Mouse (Mus musculus): ENCODE results near the gene Ercc6. TPM values are rescaled to one million over a fixed set of nuclear protein-coding genes. Genes with fewer than 3 reads are reported as not detected.

The Ercc6 gene
- polyA plus RNA-seq, 1 experiment from 2014 or later = 26.3 TPM

DNA sequence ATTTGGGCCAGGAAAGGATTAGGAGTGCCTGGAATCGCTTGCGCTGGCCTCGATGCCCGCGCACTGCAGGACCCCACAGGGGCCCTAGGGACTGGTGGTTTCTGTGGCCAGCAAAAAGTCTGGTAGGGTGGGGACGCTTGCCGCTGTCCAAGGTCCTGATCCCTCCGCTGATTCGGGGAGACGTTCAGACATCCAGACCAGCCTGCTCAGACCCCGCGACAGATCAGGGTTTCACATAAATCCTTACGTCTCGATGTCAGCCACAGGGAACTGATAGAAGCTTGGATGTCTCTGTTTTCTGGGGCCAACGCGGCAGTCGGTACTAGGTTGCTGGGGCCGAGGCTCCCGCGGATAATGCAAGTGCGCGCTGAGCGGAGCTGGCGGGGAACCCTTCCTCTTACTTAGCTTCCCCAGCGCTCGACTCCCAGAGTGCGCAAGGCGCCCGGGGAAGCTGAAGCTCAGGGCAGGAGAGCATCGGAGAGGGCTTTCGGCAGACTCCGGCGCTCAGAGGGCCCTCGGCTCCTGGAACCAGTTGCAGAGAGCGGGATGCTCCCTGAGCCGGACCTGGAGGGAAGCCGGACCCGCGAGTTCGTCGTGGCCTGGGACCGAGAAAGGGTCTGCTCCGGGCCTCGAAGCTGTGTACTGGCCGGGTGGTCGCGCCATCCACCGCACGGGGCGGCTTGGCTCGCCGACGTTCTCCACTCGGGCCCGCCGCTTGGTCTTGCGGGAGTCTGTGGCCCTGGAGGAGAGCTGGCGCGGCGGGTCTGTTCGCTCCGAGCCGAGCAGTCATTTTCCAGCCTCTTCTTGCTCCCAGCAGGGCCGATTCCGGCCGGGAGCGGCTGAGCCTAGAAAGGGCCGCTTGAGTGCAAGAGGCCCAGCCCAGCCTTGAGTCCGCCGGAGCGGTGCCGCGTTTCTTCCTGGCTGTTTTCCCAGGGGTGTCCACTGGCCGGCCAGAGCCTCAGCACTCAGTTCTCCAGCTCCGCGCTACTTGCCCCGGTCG is 84.2 kb downstream of the Ercc6 start:
- H3K27ac ChIP-seq (replicated peaks; ENCODE audit: low read depth, low read length) = no peak overlapping the region
- H3K9me3 ChIP-seq (replicated peaks; ENCODE audit: control insufficient read depth, low read length) = no peaks in the 10 kb centered on the region
- H3K4me2 ChIP-seq (ENCODE audit: low read depth, low read length) = peak overlapping the region; percentile 16
- no peak overlapping the region for H3K9ac ChIP-seq (replicated peaks; ENCODE audit: low read length)
- ATAC-seq (replicated peaks; ENCODE audit: insufficient number of reproducible peaks, low FRiP score, low TSS enrichment, low read depth) = peak; percentile 58; the same call in 1 of the 2 replicates
- WGBS = under 1% methylated on average over 77 of the region's 78 CpGs
- DNase-seq (ENCODE audit: low spot score) = peak; percentile 91
- peaks cover 6% of the 10 kb centered on the region; the same call in 1 of the 2 replicates for H3K4me1 ChIP-seq (ENCODE audit: control insufficient read depth, insufficient read depth, low read length)
- peaks cover 58% of the 10 kb centered on the region for H3K27me3 ChIP-seq (ENCODE audit: control insufficient read depth, insufficient read depth, low read length)
- peak overlapping the region; percentile 9 for H3K4me3 ChIP-seq (ENCODE audit: low read depth, low read length)
- no peaks in the 10 kb centered on the region for H3K36me3 ChIP-seq (replicated peaks; ENCODE audit: control insufficient read depth, insufficient read depth, low read depth, low read length)

DNA sequence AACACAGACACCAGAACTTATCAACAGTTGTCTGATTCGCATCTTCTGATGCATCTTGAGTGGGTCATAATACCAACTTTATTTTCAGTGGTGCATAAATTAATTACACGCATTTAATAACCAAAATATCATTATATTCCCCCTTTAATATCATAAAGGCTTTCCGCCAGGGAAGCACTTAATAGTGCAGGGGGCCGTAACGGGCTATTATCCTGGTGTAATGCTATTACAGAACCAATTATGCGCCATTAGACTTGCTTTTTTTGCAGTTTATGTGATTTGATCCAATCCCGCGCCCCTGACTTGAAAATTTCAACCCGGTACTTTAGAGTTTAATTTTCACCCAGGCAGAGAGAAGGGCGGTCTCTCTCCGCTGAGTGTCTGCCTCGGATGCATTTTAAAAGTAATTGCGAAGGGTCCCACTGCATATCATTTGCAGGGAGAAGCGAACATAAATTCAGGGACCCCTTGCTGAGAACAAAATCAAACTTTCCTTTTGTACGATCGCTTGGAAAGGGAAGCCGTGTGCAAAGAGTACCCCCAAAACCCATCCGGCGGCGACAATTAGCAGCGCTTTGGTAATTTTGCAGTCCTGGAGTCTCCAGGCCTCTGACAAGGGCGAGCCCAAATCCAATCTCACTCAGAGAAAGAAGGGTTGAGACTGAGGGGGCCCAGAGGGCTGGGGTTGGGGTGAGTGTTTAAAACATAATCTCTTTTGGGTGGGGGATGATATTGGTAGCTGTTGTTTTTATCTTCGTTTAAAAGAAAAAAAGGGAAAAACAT is 85.3 kb downstream of the Ercc6 start:
- no peak for DNase-seq (ENCODE audit: low spot score)
- H3K4me2 ChIP-seq (ENCODE audit: low read depth, low read length) = no peak overlapping the region

GRCm38 (mm10) chr14:32599290-32600041 is 86.1 kb downstream of the Ercc6 start, which contains the start of gene Prrxl1:
Gene Prrxl1 (plus strand): TSS chr14:32599407.
- under 1% methylated on average over 53 of the region's 53 CpGs for WGBS
- H3K27me3 ChIP-seq (ENCODE audit: control insufficient read depth, insufficient read depth, low read length) = peaks cover 61% of the 10 kb centered on the region
- peak within 1 kb of the TSS; percentile 11 for H3K4me3 ChIP-seq (ENCODE audit: low read depth, low read length)
- H3K9me3 ChIP-seq (replicated peaks; ENCODE audit: control insufficient read depth, low read length) = no peaks in the 10 kb centered on the region
- ATAC-seq (replicated peaks; ENCODE audit: insufficient number of reproducible peaks, low FRiP score, low TSS enrichment, low read depth) (peak; percentile 47), DNase-seq (ENCODE audit: low spot score) (no peak)
- no peak within 1 kb of the TSS; the same call in 1 of the 2 replicates for H3K9ac ChIP-seq (replicated peaks; ENCODE audit: low read length)
- no peaks in the 10 kb centered on the region for H3K36me3 ChIP-seq (replicated peaks; ENCODE audit: control insufficient read depth, insufficient read depth, low read depth, low read length)
- peak within 1 kb of the TSS; percentile 39 for H3K4me2 ChIP-seq (ENCODE audit: low read depth, low read length)
- H3K4me1 ChIP-seq (ENCODE audit: control insufficient read depth, insufficient read depth, low read length) = peaks cover 6% of the 10 kb centered on the region; the same call in 1 of the 2 replicates
- H3K27ac ChIP-seq (replicated peaks; ENCODE audit: low read depth, low read length) = no peak within 1 kb of the TSS

More for the DNA sequence above, 85.3 kb downstream of the Ercc6 start:
- no peak for ATAC-seq (replicated peaks; ENCODE audit: insufficient number of reproducible peaks, low FRiP score, low TSS enrichment, low read depth)
- H3K4me3 ChIP-seq (ENCODE audit: low read depth, low read length) = no peak overlapping the region
- H3K9me3 ChIP-seq (replicated peaks; ENCODE audit: control insufficient read depth, low read length) = no peaks in the 10 kb centered on the region
- 5% methylated on average over 23 of the region's 23 CpGs for WGBS
- no peak overlapping the region for H3K9ac ChIP-seq (replicated peaks; ENCODE audit: low read length)
- H3K36me3 ChIP-seq (replicated peaks; ENCODE audit: control insufficient read depth, insufficient read depth, low read depth, low read length) = no peaks in the 10 kb centered on the region
- H3K4me1 ChIP-seq (ENCODE audit: control insufficient read depth, insufficient read depth, low read length) = peaks cover 6% of the 10 kb centered on the region; the same call in 1 of the 2 replicates
- H3K27ac ChIP-seq (replicated peaks; ENCODE audit: low read depth, low read length) = no peak overlapping the region
- peaks cover 61% of the 10 kb centered on the region for H3K27me3 ChIP-seq (ENCODE audit: control insufficient read depth, insufficient read depth, low read length)

- H3K9ac ChIP-seq (replicated peaks; ENCODE audit: low read length) = no peak overlapping the region
These were observed 86.8 kb downstream of the Ercc6 start for GRCm38 (mm10) chr14:32600110-32600509.

GRCm38 (mm10) chr14:32605508-32605907 is 92.2 kb downstream of the Ercc6 start:
- 52% methylated on average over 15 of the region's 15 CpGs for WGBS
- Histone ChIP-seq H3K4me1 (ENCODE audit: control insufficient read depth, insufficient read depth, low read length) (no peaks in the 10 kb centered on the region), H3K9ac (replicated peaks; ENCODE audit: low read length) (no peak overlapping the region), H3K4me2 (ENCODE audit: low read depth, low read length) (no peak overlapping the region), H3K27ac (replicated peaks; ENCODE audit: low read depth, low read length) (no peak overlapping the region), H3K4me3 (ENCODE audit: low read depth, low read length) (no peak overlapping the region), H3K9me3 (replicated peaks; ENCODE audit: control insufficient read depth, low read length) (no peaks in the 10 kb centered on the region), H3K27me3 (ENCODE audit: control insufficient read depth, insufficient read depth, low read length) (peaks cover 8% of the 10 kb centered on the region; the same call in 1 of the 2 replicates), H3K36me3 (replicated peaks; ENCODE audit: control insufficient read depth, insufficient read depth, low read depth, low read length) (no peaks in the 10 kb centered on the region)
- DNase-seq (ENCODE audit: low spot score) (no peak), ATAC-seq (replicated peaks; ENCODE audit: insufficient number of reproducible peaks, low FRiP score, low TSS enrichment, low read depth) (no peak)

More at GRCm38 (mm10) chr14:32600110-32600509, 86.8 kb downstream of the Ercc6 start:
- Histone ChIP-seq H3K36me3 (replicated peaks; ENCODE audit: control insufficient read depth, insufficient read depth, low read depth, low read length) (no peaks in the 10 kb centered on the region), H3K27me3 (ENCODE audit: control insufficient read depth, insufficient read depth, low read length) (peaks cover 59% of the 10 kb centered on the region), H3K4me1 (ENCODE audit: control insufficient read depth, insufficient read depth, low read length) (peaks cover 6% of the 10 kb centered on the region; the same call in 1 of the 2 replicates), H3K9me3 (replicated peaks; ENCODE audit: control insufficient read depth, low read length) (no peaks in the 10 kb centered on the region), H3K4me3 (ENCODE audit: low read depth, low read length) (0 out of 2 replicates have a peak overlapping the region, but pooled peaks have one; percentile 11), H3K27ac (replicated peaks; ENCODE audit: low read depth, low read length) (no peak overlapping the region), H3K4me2 (ENCODE audit: low read depth, low read length) (no peak overlapping the region; the same call in 1 of the 2 replicates)
- no peak for DNase-seq (ENCODE audit: low spot score)
- WGBS = under 1% methylated on average over 16 of the region's 16 CpGs
- no peak for ATAC-seq (replicated peaks; ENCODE audit: insufficient number of reproducible peaks, low FRiP score, low TSS enrichment, low read depth)

DNA sequence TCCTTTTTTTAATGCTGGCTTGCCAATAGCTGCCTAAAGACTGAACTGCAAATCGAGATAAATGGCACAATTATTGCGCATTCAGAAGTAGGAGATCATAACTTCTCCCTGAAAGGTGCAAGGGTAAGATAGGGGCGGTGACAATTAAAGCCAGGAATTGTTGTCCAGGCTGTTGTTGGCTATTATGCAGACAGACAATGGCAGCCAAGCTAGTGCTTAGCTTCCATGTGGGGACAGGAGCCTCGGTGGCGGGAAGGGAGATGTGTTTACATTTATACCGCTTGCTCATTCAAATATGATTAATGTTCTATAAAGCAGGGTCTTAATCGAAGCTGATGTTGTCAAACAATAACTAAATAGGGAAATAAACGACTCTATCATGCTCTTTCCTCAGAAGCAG is 93.0 kb downstream of the Ercc6 start:
- H3K9me3 ChIP-seq (replicated peaks; ENCODE audit: control insufficient read depth, low read length) = no peaks in the 10 kb centered on the region
- H3K9ac ChIP-seq (replicated peaks; ENCODE audit: low read length) = no peak overlapping the region
- ATAC-seq (replicated peaks; ENCODE audit: insufficient number of reproducible peaks, low FRiP score, low TSS enrichment, low read depth) (no peak), DNase-seq (ENCODE audit: low spot score) (no peak)
- no peaks in the 10 kb centered on the region for H3K36me3 ChIP-seq (replicated peaks; ENCODE audit: control insufficient read depth, insufficient read depth, low read depth, low read length)
- H3K4me3 ChIP-seq (ENCODE audit: low read depth, low read length) = no peak overlapping the region
- H3K4me2 ChIP-seq (ENCODE audit: low read depth, low read length) = no peak overlapping the region
- H3K27me3 ChIP-seq (ENCODE audit: control insufficient read depth, insufficient read depth, low read length) = peaks cover 3% of the 10 kb centered on the region; the same call in 1 of the 2 replicates
- no peak overlapping the region for H3K27ac ChIP-seq (replicated peaks; ENCODE audit: low read depth, low read length)
- H3K4me1 ChIP-seq (ENCODE audit: control insufficient read depth, insufficient read depth, low read length) = no peaks in the 10 kb centered on the region
- 80% methylated on average over 8 of the region's 8 CpGs for WGBS

DNA sequence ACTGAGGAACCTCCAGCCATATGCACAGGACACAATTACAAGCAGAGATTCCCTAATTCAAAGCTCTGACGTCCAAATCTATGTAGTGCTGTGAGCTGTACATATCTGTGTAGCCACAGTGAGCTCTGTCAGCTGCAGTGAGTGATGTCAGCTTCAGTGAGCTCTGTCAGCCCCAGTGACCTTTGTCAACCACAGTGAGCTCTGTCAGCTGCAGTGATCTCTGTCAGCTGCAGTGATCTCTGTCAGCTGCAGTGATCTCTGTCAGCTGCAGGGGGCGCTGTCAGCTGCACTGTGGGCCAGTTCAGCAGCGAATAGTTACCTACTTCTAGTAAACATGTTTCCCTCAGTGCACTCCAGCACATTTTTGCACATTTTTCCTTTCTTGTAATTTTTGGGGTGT is 96.1 kb downstream of the Ercc6 start:
- DNase-seq (ENCODE audit: low spot score) (peak; percentile 15), ATAC-seq (replicated peaks; ENCODE audit: insufficient number of reproducible peaks, low FRiP score, low TSS enrichment, low read depth) (0 out of 2 replicates have a peak, but pooled peaks have one; percentile 18)
- H3K27me3 ChIP-seq (ENCODE audit: control insufficient read depth, insufficient read depth, low read length) = no peaks in the 10 kb centered on the region
- no peak overlapping the region for H3K9ac ChIP-seq (replicated peaks; ENCODE audit: low read length)
- WGBS = 23% methylated on average over 3 of the region's 3 CpGs
- H3K9me3 ChIP-seq (replicated peaks; ENCODE audit: control insufficient read depth, low read length) = no peaks in the 10 kb centered on the region
- no peaks in the 10 kb centered on the region for H3K4me1 ChIP-seq (ENCODE audit: control insufficient read depth, insufficient read depth, low read length)
- no peaks in the 10 kb centered on the region for H3K36me3 ChIP-seq (replicated peaks; ENCODE audit: control insufficient read depth, insufficient read depth, low read depth, low read length)
- H3K4me3 ChIP-seq (ENCODE audit: low read depth, low read length) = no peak overlapping the region
- H3K27ac ChIP-seq (replicated peaks; ENCODE audit: low read depth, low read length) = no peak overlapping the region
- H3K4me2 ChIP-seq (ENCODE audit: low read depth, low read length) = no peak overlapping the region

Measured in embryonic facial prominence, embryonic 11.5 days (tissue).